Mouse (Mus musculus): ENCODE measurements around the gene Pnma1.

The Pnma1 gene

GRCm38 (mm10) chr12:84152352-84153190, 4.3 kb upstream of the Pnma1 start:
- DNase-seq, result peak; percentile 18

- DNase-seq, result no peak
Observed at GRCm38 (mm10) chr12:84151911-84152310, 3.6 kb upstream of the Pnma1 start.

GRCm38 (mm10) chr12:84150976-84151375, 2.7 kb upstream of the Pnma1 start:
- no peak for DNase-seq

GRCm38 (mm10) chr12:84149971-84150370, 1.7 kb upstream of the Pnma1 start:
- no peak for DNase-seq

- DNase-seq, result no peak
Observed at GRCm38 (mm10) chr12:84148622-84149012, 328 bp upstream of the Pnma1 start.

GRCm38 (mm10) chr12:84142281-84143050, 5.8 kb downstream of the Pnma1 start:
- no peak for DNase-seq

GRCm38 (mm10) chr12:84141271-84141670, 7.0 kb downstream of the Pnma1 start:
- DNase-seq, result no peak

GRCm38 (mm10) chr12:84140135-84140534, 8.2 kb downstream of the Pnma1 start:
- DNase-seq, result no peak

- no peak for DNase-seq
Observed at GRCm38 (mm10) chr12:84137131-84137530, 11.2 kb downstream of the Pnma1 start.

- no peak for DNase-seq
Observed at GRCm38 (mm10) chr12:84132265-84132664, 16.0 kb downstream of the Pnma1 start.

GRCm38 (mm10) chr12:84129931-84130330, 18.4 kb downstream of the Pnma1 start:
- DNase-seq, result no peak

GRCm38 (mm10) chr12:84128576-84128975, 19.7 kb downstream of the Pnma1 start:
- DNase-seq, result no peak

- no peak for DNase-seq
Observed at GRCm38 (mm10) chr12:84126899-84127298, 21.4 kb downstream of the Pnma1 start.

GRCm38 (mm10) chr12:84125892-84126291, 22.4 kb downstream of the Pnma1 start:
- no peak for DNase-seq

- no peak for DNase-seq
Observed at GRCm38 (mm10) chr12:84119584-84119983, 28.7 kb downstream of the Pnma1 start.

- peak; percentile 84 for DNase-seq
Observed at GRCm38 (mm10) chr12:84114153-84114994, 33.9 kb downstream of the Pnma1 start, which contains the start of gene Dnal1. Dnal1 (plus strand) TSS chr12:84114366.

- DNase-seq, result no peak
Observed at GRCm38 (mm10) chr12:84113676-84114075, 34.6 kb downstream of the Pnma1 start.

GRCm38 (mm10) chr12:84110814-84111213, 37.5 kb downstream of the Pnma1 start:
- no peak for DNase-seq

- no peak for DNase-seq
Observed at GRCm38 (mm10) chr12:84109924-84110323, 38.4 kb downstream of the Pnma1 start.

- DNase-seq, result no peak
Observed at GRCm38 (mm10) chr12:84107692-84108091, 40.6 kb downstream of the Pnma1 start.

- DNase-seq, result no peak
Observed at GRCm38 (mm10) chr12:84107012-84107411, 41.3 kb downstream of the Pnma1 start.

GRCm38 (mm10) chr12:84101493-84101845, 46.8 kb downstream of the Pnma1 start:
- DNase-seq, result no peak
